Mouse (Mus musculus) intestine, postnatal 0 days (tissue): ENCODE data around the gene Rps21. TPM values are rescaled to one million over a fixed set of nuclear protein-coding genes. Genes with fewer than 3 reads are reported as not detected.
A peak's percentile ranks its signal among the peaks of the same experiment; 100 is the strongest.

ENCODE experiments used
- ATAC-seq: fragments of 200-750 bp; cut with Nextera tagmentation; 2 replicates; pipeline ENCODE4 v1.8.0; 2017; ENCODE audit warnings: mild to moderate bottlenecking, moderate TSS enrichment, moderate library complexity
- H3K27ac ChIP-seq: fragments of 300-500 bp; sonication (generic); 2 replicates; pipeline ENCODE4 v1.5.1; 2014; ENCODE audit warnings: mild to moderate bottlenecking, low read depth, low read length, moderate library complexity
- H3K27me3 ChIP-seq: fragments of 300-500 bp; sonication (generic); replicated peaks from 2 replicates; pipeline ENCODE4 v1.6.1; 2014; ENCODE audit warnings: low read length, mixed read lengths; ENCODE audit not compliant: control insufficient read depth, insufficient read depth
- H3K36me3 ChIP-seq: fragments of 300-500 bp; sonication (generic); 2 replicates; pipeline ENCODE4 v1.6.1; 2014; ENCODE audit warnings: mild to moderate bottlenecking, moderate library complexity; ENCODE audit not compliant: control insufficient read depth, insufficient read depth
- H3K4me1 ChIP-seq: fragments of 300-500 bp; sonication (generic); replicated peaks from 2 replicates; pipeline ENCODE4 v1.6.1; 2014; ENCODE audit warnings: antibody characterized with exemption, low read length, mixed read lengths; ENCODE audit not compliant: control insufficient read depth, insufficient read depth
- H3K4me2 ChIP-seq: fragments of 300-500 bp; sonication (generic); replicated peaks from 2 replicates; pipeline ENCODE4 v1.6.1; 2014; ENCODE audit warnings: low read depth, mild to moderate bottlenecking, moderate library complexity
- H3K4me3 ChIP-seq: fragments of 300-500 bp; sonication (generic); 2 replicates; pipeline ENCODE4 v1.5.1; 2014; ENCODE audit warnings: low read depth, low read length
- H3K9ac ChIP-seq: fragments of 300-500 bp; sonication (generic); 2 replicates; pipeline ENCODE4 v1.6.1; 2014; ENCODE audit warnings: mild to moderate bottlenecking, low read depth, low read length
- H3K9me3 ChIP-seq: fragments of 300-500 bp; sonication (generic); 2 replicates; pipeline ENCODE4 v1.6.1; 2016; ENCODE audit warnings: mixed run types; ENCODE audit not compliant: control insufficient read depth
- CTCF ChIP-seq: sonication (generic); IDR thresholded peaks from 2 replicates; pipeline ENCODE4 v1.5.1; 2016; ENCODE audit warnings: low read depth, mild to moderate bottlenecking, control low read depth, antibody characterized with exemption, moderate library complexity
- WGBS: fragments of 180-500 bp; shearing (Covaris S2); extraction: QIAGEN DNeasy Blood & Tissue Kit; methylation state at CpG from one replicate; pipeline ENCODE4 v1.1.7; 2014; 5-methylcytosine and 5-hydroxymethylcytosine counted together
- polyA plus RNA-seq: library from polyadenylated mRNA; unstranded; fragments of >200 nt; fragmentation: Nextera tagmentation; extraction: Ambion mirVana; gene quantifications from 2 replicates; pipeline ENCODE4 v1.2.1, GENCODE M21; 2015

Rps21 gene
- polyA plus RNA-seq, 1 experiment from 2014 or later: 454 TPM

DNA sequence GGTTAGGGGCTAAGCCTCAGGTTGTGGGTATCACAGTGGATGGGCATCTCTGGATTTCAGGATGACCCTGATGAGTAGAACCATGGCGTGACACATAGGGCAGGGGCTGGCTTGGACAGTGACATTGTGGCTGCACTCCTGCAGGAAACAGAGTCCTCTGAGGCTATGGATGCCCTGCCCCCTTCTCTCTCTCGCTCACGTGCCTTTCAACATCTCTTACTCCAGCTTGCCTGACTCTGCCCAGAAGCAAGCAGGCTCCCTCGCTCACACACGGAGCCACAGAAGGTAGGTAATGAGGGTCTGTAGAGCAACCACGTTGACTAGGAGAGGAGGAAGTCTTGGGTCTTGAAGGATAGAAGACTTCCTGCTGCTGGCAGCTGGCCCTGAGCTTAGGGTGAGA lies 33.3 kb downstream of the Rps21 start:
- H3K36me3 ChIP-seq: no peaks in the 10 kb centered on the region
- WGBS: 40% methylated on average over 6 of the region's 6 CpGs
- TF ChIP-seq CTCF: no peak
- H3K27me3 ChIP-seq: no peaks in the 10 kb centered on the region
- no peak overlapping the region for H3K4me3 ChIP-seq
- no peak overlapping the region for H3K9ac ChIP-seq
- H3K4me1 ChIP-seq: peaks cover 10% of the 10 kb centered on the region; the same call in 1 of the 2 replicates
- no peak overlapping the region for H3K4me2 ChIP-seq
- ATAC-seq: no peak
- no peaks in the 10 kb centered on the region for H3K9me3 ChIP-seq
- H3K27ac ChIP-seq: no peak overlapping the region

DNA sequence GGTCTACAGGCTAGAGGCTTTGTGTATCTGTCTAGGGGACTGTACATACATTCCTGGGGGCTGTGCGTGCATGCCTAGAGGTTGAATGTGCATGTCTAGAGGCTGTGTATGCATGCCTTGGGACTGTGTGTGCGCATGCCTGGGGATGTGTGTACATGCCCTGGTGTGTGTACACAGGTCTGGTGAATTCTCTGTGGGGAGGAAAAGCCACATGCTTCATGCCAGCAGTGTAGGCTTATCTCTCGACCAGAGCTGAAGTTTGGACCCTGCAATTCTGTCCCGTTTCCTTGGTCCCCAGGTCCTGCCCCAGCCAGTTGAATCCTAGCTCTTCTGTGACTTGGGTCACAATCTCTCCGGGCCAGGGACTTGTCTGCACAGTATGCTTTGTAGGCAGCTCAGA lies 34.4 kb downstream of the Rps21 start:
- peak; percentile 76 for ATAC-seq
- H3K27me3 ChIP-seq: no peaks in the 10 kb centered on the region
- H3K36me3 ChIP-seq: no peaks in the 10 kb centered on the region
- no peaks in the 10 kb centered on the region for H3K9me3 ChIP-seq
- H3K4me3 ChIP-seq: no peak overlapping the region
- 32% methylated on average over 5 of the region's 5 CpGs for WGBS
- H3K4me2 ChIP-seq: 0 out of 2 replicates have a peak overlapping the region, but pooled peaks have one; percentile 17
- TF ChIP-seq CTCF: no peak
- no peak overlapping the region for H3K9ac ChIP-seq
- peaks cover 10% of the 10 kb centered on the region; the same call in 1 of the 2 replicates for H3K4me1 ChIP-seq
- H3K27ac ChIP-seq: no peak overlapping the region

DNA sequence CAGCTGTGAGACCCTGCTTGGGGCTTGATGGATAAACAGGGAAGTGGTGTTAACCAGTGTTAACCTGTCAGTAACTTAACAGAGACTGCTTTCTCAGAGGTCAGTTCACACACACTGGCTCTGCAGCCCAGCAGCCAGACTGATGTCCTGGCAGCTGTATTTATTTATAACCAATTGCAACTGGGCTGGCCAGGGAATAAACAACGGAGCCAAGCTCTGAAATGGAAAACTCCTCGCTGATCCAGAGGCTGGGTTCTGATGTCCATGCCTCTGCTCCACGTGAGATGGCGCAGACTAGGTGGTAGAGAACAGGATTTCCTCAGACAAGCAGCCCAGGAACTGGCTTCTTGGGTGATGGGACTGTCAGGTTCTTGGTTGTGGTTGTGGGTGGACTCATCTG lies 34.8 kb downstream of the Rps21 start:
- no peaks in the 10 kb centered on the region for H3K9me3 ChIP-seq
- no peak overlapping the region for H3K4me3 ChIP-seq
- 0 out of 2 replicates have a peak overlapping the region, but pooled peaks have one; percentile 17 for H3K4me2 ChIP-seq
- 41% methylated on average over 4 of the region's 4 CpGs for WGBS
- ATAC-seq: no peak
- H3K4me1 ChIP-seq: peaks cover 10% of the 10 kb centered on the region; the same call in 1 of the 2 replicates
- H3K9ac ChIP-seq: no peak overlapping the region
- H3K27ac ChIP-seq: no peak overlapping the region
- no peaks in the 10 kb centered on the region for H3K36me3 ChIP-seq
- TF ChIP-seq CTCF: no peak
- no peaks in the 10 kb centered on the region for H3K27me3 ChIP-seq

DNA sequence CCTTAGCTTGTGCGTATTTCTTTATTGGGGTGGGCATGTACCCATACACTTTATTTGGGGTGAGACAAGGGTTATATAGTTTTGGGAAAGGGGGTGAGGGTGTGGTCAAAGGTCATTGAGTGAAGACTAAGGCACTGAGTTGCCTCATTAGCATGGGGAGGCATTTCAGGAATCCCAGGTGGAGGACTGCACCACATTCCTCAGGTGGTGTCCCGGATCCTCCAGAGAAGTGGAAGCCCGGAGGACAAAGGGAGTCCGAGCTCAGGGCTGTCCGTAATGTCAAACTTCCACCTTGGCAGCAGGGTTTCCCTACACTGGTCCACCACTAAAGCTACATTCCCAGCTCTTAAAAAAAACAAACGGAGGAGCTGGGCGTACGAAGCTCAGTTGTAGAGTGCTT lies 35.7 kb downstream of the Rps21 start:
- H3K4me3 ChIP-seq: no peak overlapping the region

DNA sequence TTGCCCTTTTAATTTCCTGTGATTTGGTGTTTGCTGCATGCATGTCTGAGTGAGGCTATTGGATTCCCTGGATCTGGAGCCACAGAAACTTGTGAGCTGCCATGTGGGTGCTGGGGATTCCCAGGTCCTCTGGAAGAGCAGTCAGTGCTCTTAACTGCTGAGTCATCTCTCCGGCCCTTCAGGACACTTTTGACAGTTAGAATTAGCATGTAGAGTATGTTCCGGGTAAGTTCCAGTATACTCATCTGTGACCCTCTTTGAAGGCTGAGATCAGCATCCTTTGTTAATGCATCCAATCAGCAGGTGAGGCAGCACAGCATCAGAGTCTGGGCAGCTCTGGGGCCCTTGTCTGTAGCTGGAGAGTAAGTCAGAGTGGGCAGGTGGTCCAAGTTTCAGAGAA lies 43.1 kb downstream of the Rps21 start:
- Histone ChIP-seq H3K4me2 (no peak overlapping the region), H3K4me3 (no peak overlapping the region), H3K9me3 (no peaks in the 10 kb centered on the region), H3K27ac (no peak overlapping the region), H3K27me3 (no peaks in the 10 kb centered on the region), H3K4me1 (no peaks in the 10 kb centered on the region), H3K9ac (no peak overlapping the region), H3K36me3 (no peaks in the 10 kb centered on the region)
- 27% methylated on average over 2 of the region's 2 CpGs for WGBS
- no peak for TF ChIP-seq CTCF
- no peak; the same call in 1 of the 2 replicates for ATAC-seq

More for the DNA sequence above, 35.7 kb downstream of the Rps21 start:
- Histone ChIP-seq H3K4me2 (no peak overlapping the region), H3K27me3 (no peaks in the 10 kb centered on the region), H3K4me1 (peaks cover 10% of the 10 kb centered on the region; the same call in 1 of the 2 replicates), H3K9ac (no peak overlapping the region), H3K27ac (no peak overlapping the region), H3K36me3 (no peaks in the 10 kb centered on the region), H3K9me3 (no peaks in the 10 kb centered on the region)
- 72% methylated on average over 8 of the region's 8 CpGs for WGBS
- TF ChIP-seq CTCF: no peak
- no peak for ATAC-seq

DNA sequence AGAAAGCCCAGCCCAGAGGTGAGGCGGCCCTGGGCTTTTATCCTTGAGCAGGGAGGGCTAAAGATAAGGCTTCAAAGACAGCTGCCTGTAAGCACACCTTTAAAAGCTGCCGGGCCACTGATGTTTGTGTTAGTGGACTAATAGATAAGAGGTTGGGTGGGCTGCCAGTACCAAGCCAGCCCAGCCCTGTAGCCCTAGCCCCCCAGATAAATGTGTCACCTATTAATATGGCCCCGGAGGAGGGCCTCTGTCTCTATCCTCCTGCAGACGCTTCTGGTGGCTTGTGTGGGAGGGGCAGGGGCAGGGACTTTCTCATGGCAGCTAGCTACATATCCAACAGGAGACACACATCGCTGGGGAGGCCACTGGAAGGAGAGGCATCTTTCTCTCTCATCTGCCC lies 43.6 kb downstream of the Rps21 start:
- no peak overlapping the region for H3K4me3 ChIP-seq
- no peaks in the 10 kb centered on the region for H3K4me1 ChIP-seq
- H3K9me3 ChIP-seq: no peaks in the 10 kb centered on the region
- H3K9ac ChIP-seq: no peak overlapping the region
- no peak for TF ChIP-seq CTCF
- H3K27me3 ChIP-seq: no peaks in the 10 kb centered on the region
- ATAC-seq: peak; percentile 25; the same call in 1 of the 2 replicates
- H3K4me2 ChIP-seq: no peak overlapping the region
- 17% methylated on average over 5 of the region's 5 CpGs for WGBS
- no peaks in the 10 kb centered on the region for H3K36me3 ChIP-seq
- no peak overlapping the region; the same call in 1 of the 2 replicates for H3K27ac ChIP-seq

DNA sequence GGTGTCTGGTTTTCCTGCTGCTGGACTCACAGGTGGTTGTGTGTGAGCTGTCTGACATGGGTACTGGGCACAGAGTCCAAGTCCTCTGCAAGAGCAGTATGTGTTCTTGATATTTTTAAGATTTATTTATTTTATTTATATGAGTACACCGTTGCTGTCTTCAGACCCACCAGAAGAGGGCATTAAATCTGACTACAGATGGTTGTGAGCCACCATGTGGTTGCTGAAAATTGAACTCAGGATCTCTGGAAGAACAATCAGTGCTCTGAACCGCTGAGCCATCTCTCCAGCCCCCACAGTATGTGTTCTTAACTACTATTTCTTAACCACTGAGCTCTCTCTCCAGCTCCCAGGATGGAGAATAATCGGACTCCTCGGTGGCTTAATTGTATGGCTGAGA lies 45.0 kb downstream of the Rps21 start:
- H3K4me3 ChIP-seq: no peak overlapping the region
- no peaks in the 10 kb centered on the region for H3K9me3 ChIP-seq
- no peaks in the 10 kb centered on the region for H3K36me3 ChIP-seq
- no peak overlapping the region for H3K27ac ChIP-seq
- WGBS: 77% methylated on average over 4 of the region's 4 CpGs
- no peaks in the 10 kb centered on the region for H3K27me3 ChIP-seq
- ATAC-seq: no peak
- no peak overlapping the region for H3K4me2 ChIP-seq
- H3K9ac ChIP-seq: no peak overlapping the region
- peak; percentile 47 for TF ChIP-seq CTCF
- H3K4me1 ChIP-seq: no peaks in the 10 kb centered on the region
